Mouse (Mus musculus) forelimb bud, embryonic 11.5 days (tissue): ENCODE results near the gene Tmem38b.

Experiments used
- DNase-seq: peaks from one replicate; pipeline ENCODE4 v3.0.0-alpha.2; 2012; ENCODE audit warnings: low read depth, low spot score

Gene Tmem38b

DNA sequence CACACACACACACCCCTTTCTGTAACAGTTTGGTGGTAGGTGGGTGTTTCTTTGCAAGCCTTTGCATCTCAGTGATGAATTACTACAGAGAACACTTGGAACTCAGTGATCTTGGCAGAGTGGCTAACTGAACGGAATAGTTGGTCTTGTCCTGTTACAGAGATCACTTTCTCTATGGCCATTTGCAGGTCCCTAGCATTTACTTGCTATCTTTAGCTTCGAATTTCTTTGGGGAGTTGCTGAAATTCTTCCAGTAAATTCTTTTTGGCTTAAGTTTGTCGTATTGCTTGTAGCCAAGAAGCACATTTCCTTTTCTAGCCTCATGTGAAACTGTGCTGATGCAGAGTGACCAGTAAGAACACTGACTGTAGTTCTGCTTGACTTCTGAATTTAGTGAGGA is 3.1 kb downstream of the Tmem38b start:
- DNase-seq: no peak

DNA sequence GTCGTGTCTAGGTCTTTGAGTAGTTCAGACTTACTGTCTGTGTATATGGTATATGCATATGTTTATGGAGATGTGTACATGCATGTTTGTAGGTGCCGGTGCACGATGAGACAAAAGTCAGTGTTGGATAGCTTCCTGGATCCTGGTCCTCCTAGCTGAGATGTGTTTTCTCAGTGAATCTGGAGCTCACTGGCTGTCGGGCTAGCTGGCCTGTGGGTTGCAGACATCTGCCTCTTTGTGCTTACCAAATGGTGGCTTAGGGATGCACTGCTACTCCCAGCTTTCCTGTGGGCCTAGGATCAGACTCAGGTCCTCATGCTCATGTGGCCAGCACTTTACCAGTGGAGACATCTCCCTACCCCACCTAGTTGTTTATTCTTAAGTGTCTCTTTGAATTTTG is 4.2 kb downstream of the Tmem38b start:
- no peak for DNase-seq

GRCm38 (mm10) chr4:53830579-53830978 is 4.7 kb downstream of the Tmem38b start:
- no peak for DNase-seq

GRCm38 (mm10) chr4:53832321-53832720 is 6.5 kb downstream of the Tmem38b start:
- no peak for DNase-seq

- no peak for DNase-seq
Observed at GRCm38 (mm10) chr4:53836978-53837377, 11.1 kb downstream of the Tmem38b start.

DNA sequence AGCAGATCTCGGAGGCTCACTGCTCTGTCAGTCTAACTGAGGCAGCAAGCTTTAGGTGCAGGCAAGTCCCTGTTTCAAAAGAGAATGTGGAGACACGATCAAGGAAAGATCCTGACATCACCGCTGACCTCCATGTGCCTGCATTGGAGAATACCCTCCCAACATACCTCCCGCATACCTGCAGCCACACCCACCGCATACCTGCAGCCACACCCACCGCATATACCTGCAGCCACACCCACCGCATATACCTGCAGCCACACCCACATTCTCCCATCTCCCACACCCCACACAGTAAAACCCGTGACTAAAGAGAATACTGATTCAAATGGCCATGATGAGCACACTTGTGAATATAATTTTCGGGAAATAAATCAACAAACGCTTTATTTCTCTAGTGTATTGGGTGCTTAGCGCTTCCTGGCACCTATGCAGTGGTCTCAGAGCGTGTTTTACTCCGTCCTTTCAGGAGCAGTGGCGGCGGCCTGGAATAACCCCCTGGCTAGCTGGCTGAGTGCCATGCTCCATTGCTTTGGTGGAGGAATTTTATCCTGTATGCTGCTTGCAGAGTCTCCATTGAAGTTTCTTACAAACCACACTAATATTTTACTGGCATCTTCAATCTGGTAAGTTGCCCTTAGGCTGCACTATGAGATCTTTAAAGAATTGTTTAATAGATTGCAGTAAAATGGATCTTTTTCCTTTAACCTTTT is 14.5 kb downstream of the Tmem38b start:
- no peak for DNase-seq

DNA sequence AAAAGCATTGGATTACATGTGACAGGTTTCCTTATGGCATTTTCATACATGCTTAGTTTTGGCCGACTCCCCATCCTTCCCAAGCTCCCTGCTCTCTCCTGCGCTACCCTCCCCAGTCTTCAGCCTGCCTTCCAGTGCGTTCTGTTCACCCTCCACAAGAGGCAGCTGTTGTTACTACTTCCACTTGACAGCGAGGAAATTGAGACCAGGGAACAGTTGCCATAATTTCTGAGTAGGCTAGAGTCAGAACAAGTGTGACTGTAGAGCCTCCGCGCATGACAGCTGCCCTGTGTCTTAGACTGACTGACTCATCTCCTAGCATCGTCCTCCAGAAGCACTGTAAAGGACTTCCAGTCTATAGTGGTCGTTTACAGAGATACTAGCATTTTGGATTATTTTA is 17.7 kb downstream of the Tmem38b start:
- DNase-seq: no peak

DNA sequence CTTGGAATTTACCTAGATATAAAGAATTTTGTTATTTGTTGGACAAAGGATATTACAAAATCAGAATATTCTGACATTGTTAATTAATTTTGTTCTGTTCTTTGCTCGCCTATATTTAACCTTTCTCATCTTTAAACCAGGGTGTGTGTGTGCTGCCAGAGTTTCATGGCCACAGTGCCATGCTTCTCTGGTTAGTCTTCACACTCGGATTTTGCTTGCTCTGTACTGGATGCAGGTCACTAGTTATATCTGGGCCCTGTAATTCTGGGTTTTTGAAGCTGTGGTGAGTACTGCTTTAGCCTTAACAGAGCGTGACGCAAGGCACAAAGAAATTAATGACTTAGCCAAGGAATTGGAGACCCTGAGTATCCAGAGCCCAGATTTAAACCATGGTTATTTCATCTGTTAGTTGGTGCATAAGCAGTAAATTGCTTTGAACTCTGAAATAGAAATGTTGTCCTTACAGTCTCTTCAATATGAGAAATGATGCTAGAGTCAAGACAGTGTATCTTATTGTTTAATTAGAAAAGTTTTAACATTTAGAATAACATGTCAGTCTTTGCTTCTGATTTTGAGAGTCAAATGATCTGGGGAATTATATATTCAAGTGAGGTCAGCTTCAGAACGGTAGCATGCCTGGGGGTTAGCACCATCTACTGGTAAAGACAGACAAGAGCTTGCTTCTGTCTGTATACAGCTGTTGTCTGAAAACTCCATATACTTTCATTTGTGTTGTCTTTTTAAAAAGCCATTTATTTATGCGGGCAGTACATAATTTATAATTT is 19.2 kb downstream of the Tmem38b start:
- peak; percentile 17 for DNase-seq

GRCm38 (mm10) chr4:53845656-53846055 is 19.8 kb downstream of the Tmem38b start:
- DNase-seq: no peak

DNA sequence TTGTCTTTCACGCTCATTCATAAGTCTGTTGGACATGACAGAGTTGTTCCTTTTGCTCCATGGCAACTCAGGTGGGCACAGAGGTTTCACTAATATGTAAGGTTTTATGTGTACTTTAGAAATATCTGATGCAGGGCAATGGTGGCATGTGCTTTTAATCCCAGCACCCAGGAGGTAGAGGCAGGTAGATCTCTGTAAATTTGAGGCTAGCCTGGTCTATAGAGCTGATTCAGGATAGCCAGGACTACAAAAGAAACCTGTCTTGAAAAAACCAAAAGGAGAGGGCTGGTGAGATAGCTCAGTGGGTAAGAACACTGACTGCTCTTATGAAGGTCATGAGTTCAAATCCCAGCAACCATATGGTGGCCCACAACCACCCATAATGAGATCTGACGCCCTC is 20.5 kb downstream of the Tmem38b start:
- DNase-seq: no peak

- DNase-seq: no peak
Observed at GRCm38 (mm10) chr4:53847541-53847940, 21.7 kb downstream of the Tmem38b start.

DNA sequence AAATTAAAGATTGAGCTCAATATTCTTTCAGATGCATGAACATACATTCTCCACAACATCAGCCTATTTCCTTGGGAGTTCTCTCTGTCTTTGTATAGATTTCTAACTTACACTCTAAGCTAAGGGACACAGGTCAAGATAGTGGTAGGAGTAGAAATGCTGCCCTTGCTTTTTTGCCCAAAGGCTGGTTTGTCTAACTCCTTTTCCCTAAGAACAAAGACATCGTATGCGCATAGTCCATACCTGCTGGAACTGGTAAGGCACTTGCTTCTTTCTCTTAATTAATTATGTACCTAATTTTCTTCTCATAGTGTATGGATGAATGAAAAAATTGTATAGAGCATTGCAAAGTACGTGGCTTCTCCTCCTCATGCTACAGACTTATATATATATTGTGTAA is 22.5 kb downstream of the Tmem38b start:
- no peak for DNase-seq

DNA sequence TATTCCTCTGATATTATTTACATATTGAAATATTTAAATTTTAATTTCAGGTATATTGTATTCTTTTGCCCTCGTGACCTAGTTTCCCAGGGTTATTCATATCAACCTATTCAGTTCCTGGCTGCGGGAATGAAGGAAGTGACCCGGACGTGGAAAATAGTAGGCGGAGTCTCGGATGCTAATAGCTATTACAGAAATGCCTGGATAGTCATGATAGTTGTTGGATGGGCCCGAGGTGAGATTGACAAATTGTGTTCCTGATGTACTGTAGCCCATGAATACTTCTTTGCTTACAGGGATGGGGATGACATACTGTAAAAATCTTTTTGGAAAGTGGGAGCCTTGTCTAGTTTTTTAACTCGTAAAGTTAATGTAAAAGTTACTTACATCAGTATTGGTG is 23.0 kb downstream of the Tmem38b start:
- DNase-seq: no peak

DNA sequence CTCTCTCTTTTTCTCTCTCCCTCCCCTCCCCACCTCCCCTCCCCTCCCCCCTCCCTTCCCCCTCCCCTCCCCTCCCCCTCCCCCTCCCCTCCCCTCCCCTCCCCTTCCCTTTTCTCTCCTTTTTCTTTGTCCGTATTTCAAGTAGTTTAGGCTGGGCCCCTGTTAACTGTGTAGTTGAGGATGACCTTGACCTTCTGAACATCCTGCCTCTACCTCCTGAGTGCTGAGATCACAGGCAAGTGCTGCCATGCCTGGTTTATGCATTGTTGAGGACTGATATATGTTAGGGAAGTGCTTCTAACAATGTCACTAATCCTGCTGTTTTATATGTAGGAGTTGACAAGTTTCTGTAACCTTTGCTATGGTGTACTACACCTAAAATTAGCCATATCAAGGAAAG is 24.0 kb downstream of the Tmem38b start:
- no peak for DNase-seq

DNA sequence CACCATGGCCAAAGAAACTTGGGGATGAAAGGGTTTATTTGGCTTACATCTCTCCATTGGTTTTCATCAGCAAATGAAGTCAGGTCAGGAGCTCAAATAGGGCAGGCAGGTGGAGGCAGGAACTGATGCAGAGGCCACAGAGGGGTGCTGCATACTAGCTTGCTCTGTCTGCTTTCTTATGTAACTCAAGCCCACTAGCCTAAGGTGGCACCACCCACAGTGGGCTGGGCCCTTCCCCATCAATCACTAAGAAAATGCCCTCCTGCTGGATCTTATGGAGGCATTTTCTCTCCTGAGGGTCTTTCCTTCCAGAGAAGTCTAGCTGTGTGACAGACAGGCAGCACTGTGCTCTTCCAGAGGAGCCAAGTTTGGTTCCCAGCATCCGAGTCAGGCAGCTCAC is 27.5 kb downstream of the Tmem38b start:
- no peak for DNase-seq

- DNase-seq: no peak
Observed at GRCm38 (mm10) chr4:53859944-53860343, 34.1 kb downstream of the Tmem38b start.

GRCm38 (mm10) chr4:53862101-53862500 is 36.3 kb downstream of the Tmem38b start:
- no peak for DNase-seq

DNA sequence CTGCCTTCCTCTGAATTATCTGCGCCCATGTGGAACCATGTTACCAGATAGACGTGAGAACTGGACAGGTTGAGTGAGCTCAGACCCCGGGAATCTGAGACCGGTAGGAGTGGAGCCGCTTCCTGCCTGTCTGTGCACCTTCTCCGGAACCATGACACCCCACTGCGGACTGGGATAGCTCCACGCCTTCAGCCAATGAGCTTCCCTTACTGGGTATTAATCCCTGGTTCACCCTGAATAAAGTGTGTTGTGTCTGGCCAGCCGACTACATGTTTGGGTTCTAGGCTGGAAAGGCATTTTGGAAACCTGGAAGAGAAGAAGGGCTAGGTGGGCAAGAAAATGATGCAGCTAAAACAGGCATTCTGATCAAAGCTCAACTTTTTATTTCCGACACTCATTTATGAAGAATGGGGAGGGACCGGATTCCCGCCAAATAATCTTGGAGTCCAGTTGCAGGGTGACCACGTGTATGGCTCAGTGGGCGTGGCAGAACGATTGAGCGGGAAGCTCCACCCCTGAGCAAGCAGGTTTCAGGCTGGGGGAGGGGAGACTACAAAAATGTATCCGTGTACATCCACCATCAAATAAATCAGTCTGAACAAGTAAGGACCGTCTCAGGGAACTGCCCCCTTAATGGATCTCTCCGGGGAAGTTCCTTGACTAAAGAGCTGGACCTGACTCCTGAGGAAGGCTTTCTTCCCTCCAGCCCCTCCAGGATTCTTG is 38.4 kb downstream of the Tmem38b start:
- no peak for DNase-seq

GRCm38 (mm10) chr4:53866459-53866858 is 40.6 kb downstream of the Tmem38b start:
- DNase-seq: no peak

GRCm38 (mm10) chr4:53878542-53879417 is 52.9 kb downstream of the Tmem38b start:
- peak; percentile 33 for DNase-seq

- DNase-seq: no peak
Observed at GRCm38 (mm10) chr4:53882921-53883682, 57.3 kb downstream of the Tmem38b start.
